17 mouse cellular contexts compared by ENCODE assay signal in the genomic region with DNA sequence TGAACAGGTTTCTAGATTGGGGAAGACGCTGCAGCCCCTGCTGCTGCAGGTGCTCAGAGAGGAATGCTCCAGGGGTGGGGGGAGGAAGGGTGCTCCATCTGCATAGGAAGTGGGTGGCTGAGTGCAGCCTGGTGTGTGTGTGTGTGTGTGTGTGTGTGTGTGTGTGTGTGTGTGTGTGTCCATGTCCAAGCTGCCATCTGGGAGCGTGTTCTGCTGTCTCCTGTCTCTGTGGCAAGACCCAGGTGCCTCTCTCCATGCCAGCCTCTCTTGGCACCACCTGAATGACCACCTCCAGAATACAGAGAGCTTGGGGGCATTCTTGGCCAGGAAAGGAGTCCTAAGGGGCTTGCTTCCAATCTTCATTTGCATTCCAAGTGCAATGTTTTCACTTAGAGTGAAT. TPM values are rescaled to one million over a fixed set of nuclear protein-coding genes. Genes with fewer than 3 reads are reported as not detected.
A peak's percentile ranks its signal among the peaks of the same experiment; 100 is the strongest.
DNase-seq lines count a peak whose midpoint lies in the region; ATAC-seq lines count a peak whose summit lies in the region.
"Had no signal": no experiment of that assay in that cellular context is flagged by ENCODE, and none has a peak within 500 bp of the region (broad histone marks: within the 10 kb centered on the region; RNA-seq: fewer than 3 reads in every experiment).

No protein-coding gene starts in this region.

- H3K4me2 ChIP-seq in neural tube, embryonic 12.5 days (replicated peaks) = no peak overlapping the region
- no peak overlapping the region for H3K4me2 ChIP-seq in hindbrain, embryonic 15.5 days
- H3K4me2 ChIP-seq in neural tube, embryonic 15.5 days = no peak overlapping the region
- H3K4me2 ChIP-seq: heart, embryonic 15.5 days; kidney, embryonic 15.5 days; limb, embryonic 13.5 days had no signal

- ATAC-seq in neural tube, embryonic 12.5 days (ENCODE audit: low FRiP score, low read depth) = no peak
- no peak for ATAC-seq in hindbrain, embryonic 15.5 days (ENCODE audit: low FRiP score, low read depth)
- no peak for ATAC-seq in neural tube, embryonic 15.5 days (ENCODE audit: low FRiP score)
- ATAC-seq: liver, postnatal 0 days had no signal

- peaks cover 58% of the 10 kb centered on the region for H3K4me1 ChIP-seq in neural tube, embryonic 12.5 days
- peaks cover 48% of the 10 kb centered on the region for H3K4me1 ChIP-seq in hindbrain, embryonic 15.5 days (replicated peaks)
- peaks cover 52% of the 10 kb centered on the region for H3K4me1 ChIP-seq in neural tube, embryonic 15.5 days

- no peaks in the 10 kb centered on the region for H3K36me3 ChIP-seq in neural tube, embryonic 12.5 days
- no peaks in the 10 kb centered on the region for H3K36me3 ChIP-seq in hindbrain, embryonic 15.5 days
- no peaks in the 10 kb centered on the region for H3K36me3 ChIP-seq in neural tube, embryonic 15.5 days
- H3K36me3 ChIP-seq: heart, embryonic 15.5 days; kidney, embryonic 15.5 days; limb, embryonic 13.5 days had no signal

- H3K4me3 ChIP-seq in neural tube, embryonic 12.5 days = no peak overlapping the region
- H3K4me3 ChIP-seq in hindbrain, embryonic 15.5 days = no peak overlapping the region
- H3K4me3 ChIP-seq in neural tube, embryonic 15.5 days (replicated peaks) = no peak overlapping the region
- H3K4me3 ChIP-seq: heart, embryonic 15.5 days; kidney, embryonic 15.5 days; limb, embryonic 13.5 days had no signal

- peak; percentile 49 to 51 for DNase-seq in cerebellum, postnatal 14 days
- no peak for DNase-seq in cerebellum, adult 11 months
- DNase-seq in neural tube, embryonic 10.5 days (ENCODE audit: extremely low spot score, low spot score) = no peak
- no peak for DNase-seq in adrenal gland, postnatal 36 days
- DNase-seq in heart, adult 9 months (ENCODE audit: low spot score in 2 of 2) = no peak
- DNase-seq: adrenal gland, postnatal 25 days; heart, adult 11 months; liver, postnatal 0 days; lung, postnatal 36 days; thymus, postnatal 14 days had no signal

- H3K27ac ChIP-seq in neural tube, embryonic 12.5 days = peak overlapping the region; percentile 42; the same call in 1 of the 2 replicates
- H3K27ac ChIP-seq in hindbrain, embryonic 15.5 days (replicated peaks) = peak overlapping the region; percentile 39
- peak overlapping the region; percentile 37 for H3K27ac ChIP-seq in neural tube, embryonic 15.5 days (replicated peaks)
- H3K27ac ChIP-seq: heart, embryonic 15.5 days; kidney, embryonic 15.5 days; limb, embryonic 13.5 days had no signal

- no peaks in the 10 kb centered on the region for H3K9me3 ChIP-seq in neural tube, embryonic 12.5 days
- H3K9me3 ChIP-seq in hindbrain, embryonic 15.5 days = no peaks in the 10 kb centered on the region
- no peaks in the 10 kb centered on the region for H3K9me3 ChIP-seq in neural tube, embryonic 15.5 days (replicated peaks)
- H3K9me3 ChIP-seq: heart, embryonic 15.5 days; kidney, embryonic 15.5 days; limb, embryonic 13.5 days had no signal

- peaks cover 52% of the 10 kb centered on the region for H3K27me3 ChIP-seq in neural tube, embryonic 12.5 days (replicated peaks)
- peaks cover 26% of the 10 kb centered on the region for H3K27me3 ChIP-seq in hindbrain, embryonic 15.5 days
- peaks cover 42% of the 10 kb centered on the region for H3K27me3 ChIP-seq in neural tube, embryonic 15.5 days (replicated peaks)

- 57% methylated on average over 2 of the region's 2 CpGs for WGBS in neural tube, embryonic 12.5 days
- WGBS in hindbrain, embryonic 15.5 days = 31% methylated on average over 2 of the region's 2 CpGs
- WGBS in neural tube, embryonic 15.5 days = 15% methylated on average over 2 of the region's 2 CpGs

- no peak overlapping the region for H3K9ac ChIP-seq in neural tube, embryonic 12.5 days
- H3K9ac ChIP-seq in hindbrain, embryonic 15.5 days = no peak overlapping the region
- no peak overlapping the region for H3K9ac ChIP-seq in neural tube, embryonic 15.5 days (replicated peaks)
- H3K9ac ChIP-seq: heart, embryonic 15.5 days; kidney, embryonic 15.5 days; limb, embryonic 13.5 days; liver, postnatal 0 days had no signal

RNA-seq across cellular contexts. Expression of a gene that starts 24.4 kb away (rescaled TPM):
- 0.86 and 1.2 TPM in 2 replicates for polyA plus RNA-seq in neural tube, embryonic 12.5 days (2016; fragmentation: Nextera tagmentation; extraction: Ambion mirVana)
- polyA plus RNA-seq in hindbrain, embryonic 15.5 days (2015; fragmentation: Nextera tagmentation; extraction: Ambion mirVana) = 1.0 and 1.3 TPM in 2 replicates
- 0.63 and 1.0 TPM in 2 replicates for polyA plus RNA-seq in neural tube, embryonic 15.5 days (2015; fragmentation: Nextera tagmentation; extraction: Ambion mirVana)
- 1 to 10 TPM in 1 of 2 experiments, under 1 TPM in 1; 0.76 to 1.2 TPM for total RNA-seq in adrenal gland, postnatal 36 days (2021)
- total RNA-seq: common myeloid progenitor, adult 5-6 weeks had no signal
- polyA plus RNA-seq: liver, postnatal 0 days had no signal

Comparison
In these comparisons a context has a peak if more than half of its experiments do, and no peak if none do; other contexts are left out.
1. DNase-seq: peak in cerebellum, postnatal 14 days (2 of 2); none in cerebellum, adult 11 months (single experiment), neural tube, embryonic 10.5 days (single experiment), adrenal gland, postnatal 36 days (0 of 2) and heart, adult 9 months (0 of 2).
2. Peak in every context shown above with its lines, with median percentiles within 50 percentile points of each other: H3K27ac ChIP-seq.